Mouse (Mus musculus) kidney, adult 10 weeks (tissue): ENCODE results near the gene Tuba1c. TPM values are rescaled to one million over a fixed set of nuclear protein-coding genes. Genes with fewer than 3 reads are reported as not detected.

ENCODE experiments used
- polyA plus RNA-seq: library from polyadenylated mRNA; stranded (reverse); fragments of 350-450 nt; fragmentation: Illumina TruSeq; extraction: RNeasy Lipid Tissue Mini Kit (QIAGEN cat#74804); gene quantifications from one replicate; pipeline ENCODE4 v1.2.3, GENCODE M21; 2014; ENCODE audit warnings: low read depth, low replicate concordance

The Tuba1c gene
- 7.2 TPM for polyA plus RNA-seq

DNA sequence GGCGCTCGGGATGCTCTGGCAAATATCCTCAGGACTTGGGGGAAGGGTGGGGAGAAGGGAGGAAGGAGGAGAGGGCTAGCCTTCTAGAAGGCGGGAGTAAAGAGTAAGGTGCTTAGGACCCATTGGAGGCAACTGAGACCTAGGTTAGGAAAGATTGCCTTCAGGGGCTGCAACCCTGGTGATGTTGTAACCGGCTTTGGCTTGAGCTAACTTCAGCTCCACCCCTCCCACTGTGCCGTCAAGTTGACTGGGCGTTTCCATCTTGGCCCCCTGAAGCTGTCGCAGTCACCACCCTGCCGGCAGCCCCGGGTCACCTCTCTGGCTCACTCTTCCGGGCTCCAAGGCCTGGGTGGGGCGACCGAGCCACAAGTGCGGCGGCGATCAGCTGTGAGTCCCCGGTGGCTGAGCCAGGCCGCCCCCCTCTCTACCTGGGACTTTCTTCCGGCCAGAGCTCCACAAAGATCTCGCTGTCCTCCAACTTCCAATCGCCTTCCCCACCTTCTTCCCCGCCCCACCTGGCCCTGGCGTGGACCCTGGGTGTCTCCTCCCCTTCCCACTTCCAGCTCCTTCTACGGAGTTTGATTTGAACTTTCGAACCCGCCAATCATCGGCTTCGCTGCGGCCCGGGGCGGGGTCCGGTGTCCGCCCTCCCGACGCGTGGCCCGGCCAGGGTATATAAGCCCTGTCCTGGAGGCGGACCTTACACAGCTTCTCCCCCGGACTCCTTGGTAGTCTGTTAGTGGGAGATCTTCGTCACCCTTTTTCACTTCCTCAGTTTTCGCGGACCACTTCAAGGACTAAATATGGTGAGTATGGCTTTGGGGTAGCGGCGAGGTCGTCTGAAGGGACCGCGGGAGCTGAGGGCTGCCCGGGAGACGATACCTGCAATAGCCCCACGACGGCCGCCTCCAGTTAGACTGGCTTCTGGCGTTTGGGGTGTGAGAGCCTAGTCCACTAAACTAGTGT lies at the start of gene Tuba1c:
Gene Tuba1c, plus strand, starts transcription at position 273 of the 966 bp plus-strand sequence.

DNA sequence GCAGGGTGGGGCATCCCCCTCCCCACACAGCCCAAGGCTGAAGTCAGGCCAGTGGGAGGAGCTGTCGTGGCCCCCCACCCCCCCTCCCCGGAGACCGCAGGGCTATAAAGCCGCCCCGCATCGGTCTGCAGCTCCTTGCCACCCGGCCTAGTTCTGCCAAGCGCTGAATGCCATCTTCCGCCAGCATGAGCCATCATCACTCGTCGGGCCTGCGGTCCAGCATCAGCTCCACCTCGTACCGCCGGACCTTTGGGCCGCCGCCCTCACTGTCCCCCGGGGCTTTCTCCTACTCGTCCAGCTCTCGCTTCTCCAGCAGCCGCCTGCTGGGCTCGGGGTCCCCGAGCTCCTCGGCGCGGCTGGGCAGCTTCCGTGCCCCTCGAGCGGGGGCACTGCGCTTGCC lies 25.3 kb downstream of the Tuba1c start, which contains the start of gene Prph:
Gene Prph, plus strand, starts transcription at position 135 of the 400 bp plus-strand sequence.

DNA sequence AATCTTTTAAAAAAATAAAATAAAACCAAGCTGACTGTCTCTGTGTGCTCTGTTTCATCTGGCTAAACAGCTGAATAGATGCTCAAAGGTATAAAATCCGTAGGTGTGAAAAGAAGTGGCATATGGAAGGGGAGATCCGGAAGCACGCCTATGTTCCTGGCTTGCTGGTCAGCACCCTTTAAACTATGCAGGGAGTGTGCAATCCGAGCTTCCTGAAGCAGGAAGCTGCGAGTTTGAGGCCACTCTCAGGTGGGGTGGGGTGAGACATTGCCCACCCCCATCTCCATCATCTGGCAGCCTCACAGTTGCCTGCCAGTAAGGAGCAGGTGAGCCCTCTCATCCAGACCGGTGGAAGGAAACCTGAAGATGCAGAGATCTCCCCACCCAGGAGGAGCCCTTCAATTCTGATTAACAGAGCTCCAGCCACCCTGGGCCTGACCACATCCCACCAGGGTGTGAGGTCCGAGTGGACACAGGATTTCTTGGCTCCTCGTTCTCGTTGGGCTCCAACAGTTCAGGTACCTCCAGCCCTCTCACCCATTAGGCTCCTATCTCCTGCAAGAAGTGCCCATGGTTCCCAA lies 44.4 kb downstream of the Tuba1c start, which contains the start of gene Troap:
Gene Troap, plus strand, starts transcription at position 557 of the 581 bp plus-strand sequence.

DNA sequence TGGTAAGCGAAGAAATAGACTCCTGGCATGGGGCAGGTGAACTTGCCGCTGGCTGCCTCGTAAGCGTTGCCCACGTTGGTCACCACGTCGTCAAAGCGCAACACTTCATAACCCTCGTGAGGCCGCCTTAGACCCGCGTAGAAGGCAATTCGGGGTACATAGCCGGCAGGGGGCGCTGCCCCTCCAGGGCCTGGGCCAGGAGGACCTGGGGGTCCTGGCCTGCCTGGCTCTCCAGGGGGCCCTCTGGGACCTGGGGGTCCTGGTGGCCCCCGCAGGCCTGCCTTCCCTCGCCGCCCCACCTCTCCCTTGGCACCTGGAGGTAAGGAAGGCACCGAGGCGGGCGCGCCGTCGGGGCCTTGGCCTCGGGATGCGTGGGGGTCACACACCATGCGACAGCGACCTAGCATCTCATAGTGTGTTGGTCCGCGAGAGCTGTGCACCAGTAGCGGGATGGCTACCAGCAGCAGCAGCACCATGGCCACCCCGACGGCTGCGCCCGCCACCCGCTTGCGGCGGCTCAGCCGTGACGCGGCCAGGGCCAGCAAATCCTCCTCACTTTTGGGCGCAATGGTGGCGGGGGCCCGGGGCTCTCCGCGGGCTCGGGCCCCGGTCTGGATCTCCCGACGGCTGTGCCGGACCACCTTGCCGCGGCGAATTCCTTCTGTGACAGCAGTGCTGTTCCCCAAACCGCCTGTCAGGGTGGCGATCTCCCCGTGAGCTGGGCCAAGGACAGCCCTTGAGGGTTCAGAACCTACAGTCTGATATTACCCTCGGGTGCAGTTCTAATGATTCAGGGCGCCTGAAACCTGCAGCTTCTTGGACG lies 57.8 kb downstream of the Tuba1c start, which contains the start of gene C1ql4:
Gene C1ql4, minus strand, starts transcription at position 565 of the 823 bp plus-strand sequence.

Other genes with a start within 250 kb of the Tuba1c start
- gene Wnt1, start 240.0 kb upstream of the Tuba1c start, polyA plus RNA-seq, result not detected
- 2.7 TPM for gene Ddn, start 220.4 kb upstream of the Tuba1c start, polyA plus RNA-seq
- gene Prkag1, start 198.4 kb upstream of the Tuba1c start, polyA plus RNA-seq, result 54.5 TPM
- 1.3 TPM for gene Kmt2d, start 158.7 kb upstream of the Tuba1c start, polyA plus RNA-seq
- gene Rhebl1, start 135.4 kb upstream of the Tuba1c start, polyA plus RNA-seq, result 4.1 TPM
- gene Dhh, start 131.4 kb upstream of the Tuba1c start, polyA plus RNA-seq, result 0.24 TPM
- gene Lmbr1l, start 111.7 kb upstream of the Tuba1c start, polyA plus RNA-seq, result 4.0 TPM
- gene Tuba1b, start 95.3 kb upstream of the Tuba1c start, polyA plus RNA-seq, result 20.2 TPM
- not detected for gene Gm49450, start 76.3 kb upstream of the Tuba1c start, polyA plus RNA-seq
- 20.8 TPM for gene Tuba1a, start 76.2 kb upstream of the Tuba1c start, polyA plus RNA-seq
- not detected for gene Prph, start 25.3 kb downstream of the Tuba1c start, polyA plus RNA-seq
- not detected for gene Troap, start 44.7 kb downstream of the Tuba1c start, polyA plus RNA-seq
- not detected for gene C1ql4, start 57.9 kb downstream of the Tuba1c start, polyA plus RNA-seq
- 12.7 TPM for gene Dnajc22, start 63.3 kb downstream of the Tuba1c start, polyA plus RNA-seq
- gene Spats2, start 96.0 kb downstream of the Tuba1c start, polyA plus RNA-seq, result 22.5 TPM
- not detected for gene Kcnh3, start 195.0 kb downstream of the Tuba1c start, polyA plus RNA-seq
- 1.3 TPM for gene Mcrs1, start 222.1 kb downstream of the Tuba1c start, polyA plus RNA-seq